Mouse (Mus musculus): ENCODE results near the gene Sardh. TPM values are rescaled to one million over a fixed set of nuclear protein-coding genes. Genes with fewer than 3 reads are reported as not detected.

The Sardh gene
- polyA plus RNA-seq, 1 experiment from 2014 or later = 12.9 TPM

DNA sequence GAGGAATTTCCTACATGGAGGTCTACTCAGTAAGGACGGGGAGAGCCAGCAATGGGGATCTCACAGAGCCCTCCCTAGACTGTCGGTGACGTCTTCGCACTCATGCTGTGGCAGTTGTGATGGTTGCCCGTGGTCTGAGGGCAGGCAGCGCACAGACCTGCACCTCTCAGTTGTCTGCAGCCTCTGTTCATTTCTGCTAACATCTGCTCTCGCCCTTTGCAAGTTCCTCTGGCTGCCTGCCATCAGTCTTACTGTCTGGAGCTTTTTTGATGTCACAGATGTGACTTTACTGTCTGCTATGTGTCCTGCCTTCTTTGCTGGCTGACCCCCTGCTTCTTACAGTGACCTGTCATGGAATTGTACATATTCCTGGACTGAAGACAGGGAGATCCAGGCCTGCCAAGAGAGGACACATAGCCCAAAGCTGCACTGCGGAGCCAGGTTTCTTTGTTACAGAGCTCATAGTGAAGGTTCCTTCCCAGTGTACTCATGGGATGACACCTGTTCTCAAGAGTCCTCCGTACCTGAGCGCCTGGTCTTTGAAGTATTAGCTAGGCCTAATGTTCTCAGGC, 72.4 kb downstream of the Sardh start:
- no peak overlapping the region for H3K27ac ChIP-seq (ENCODE audit: low read depth, low read length)
- no peaks in the 10 kb centered on the region for H3K9me3 ChIP-seq (replicated peaks; ENCODE audit: control insufficient read depth, low read length)
- H3K4me2 ChIP-seq = no peak overlapping the region
- no peak overlapping the region for H3K4me3 ChIP-seq (ENCODE audit: low read depth, low read length)
- H3K4me1 ChIP-seq (ENCODE audit: control insufficient read depth, insufficient read depth, low read length) = peaks cover 22% of the 10 kb centered on the region
- H3K36me3 ChIP-seq (ENCODE audit: control insufficient read depth, insufficient read depth, low read length) = no peaks in the 10 kb centered on the region
- H3K9ac ChIP-seq (ENCODE audit: low read depth, low read length) = no peak overlapping the region
- ATAC-seq (replicated peaks; ENCODE audit: insufficient number of reproducible peaks, low FRiP score, low TSS enrichment) = no peak
- no peaks in the 10 kb centered on the region for H3K27me3 ChIP-seq (ENCODE audit: control insufficient read depth, insufficient read depth, low read length)
- WGBS (ENCODE audit: insufficient replicate concordance) = 74% methylated on average over 10 of the region's 10 CpGs

DNA sequence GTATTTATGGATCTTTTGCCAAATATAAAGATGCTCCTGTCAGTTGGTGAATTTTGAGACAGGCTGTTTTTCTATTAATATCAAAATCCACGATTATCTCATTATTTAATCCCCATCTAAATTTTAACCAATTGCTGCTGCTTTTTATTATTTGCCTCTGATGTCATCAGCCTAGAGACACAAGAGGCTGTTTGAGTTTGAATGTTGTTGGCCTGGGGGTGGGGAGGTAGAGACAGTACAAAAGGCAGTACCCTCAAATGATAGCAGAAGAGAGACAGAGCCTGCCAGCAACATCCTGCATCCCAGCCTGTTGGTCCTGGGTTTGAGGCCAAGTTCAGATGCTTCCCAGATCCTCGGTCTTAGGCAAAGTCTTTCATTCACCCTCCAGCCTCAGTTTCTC, 73.9 kb downstream of the Sardh start:
- Histone ChIP-seq H3K4me2 (no peak overlapping the region), H3K27me3 (ENCODE audit: control insufficient read depth, insufficient read depth, low read length) (no peaks in the 10 kb centered on the region), H3K27ac (ENCODE audit: low read depth, low read length) (no peak overlapping the region), H3K4me3 (ENCODE audit: low read depth, low read length) (no peak overlapping the region), H3K9me3 (replicated peaks; ENCODE audit: control insufficient read depth, low read length) (no peaks in the 10 kb centered on the region), H3K9ac (ENCODE audit: low read depth, low read length) (no peak overlapping the region), H3K36me3 (ENCODE audit: control insufficient read depth, insufficient read depth, low read length) (no peaks in the 10 kb centered on the region), H3K4me1 (ENCODE audit: control insufficient read depth, insufficient read depth, low read length) (peaks cover 12% of the 10 kb centered on the region)
- 74% methylated on average over 2 of the region's 2 CpGs for WGBS (ENCODE audit: insufficient replicate concordance)
- no peak for ATAC-seq (replicated peaks; ENCODE audit: insufficient number of reproducible peaks, low FRiP score, low TSS enrichment)

DNA sequence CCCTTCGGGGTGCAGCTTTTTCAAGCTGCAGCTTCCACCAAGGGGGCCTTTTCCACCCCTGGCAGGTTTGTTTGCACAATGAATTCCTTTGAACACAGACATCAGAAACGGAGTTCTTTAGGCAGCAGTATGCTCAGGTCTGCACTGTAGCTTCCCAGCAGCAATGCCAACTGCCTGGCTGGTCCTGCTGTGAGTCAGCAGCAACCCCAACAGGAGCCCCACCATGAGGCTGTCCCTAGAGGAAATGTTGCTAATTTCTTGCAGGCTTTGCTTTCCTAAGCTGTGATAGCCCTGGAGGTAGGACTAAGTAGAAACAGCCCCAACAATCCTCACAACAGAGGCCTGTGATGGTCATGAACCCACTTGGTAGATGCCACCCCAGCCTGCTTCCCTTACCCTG, 81.1 kb downstream of the Sardh start:
- 7% methylated on average over 2 of the region's 2 CpGs for WGBS (ENCODE audit: insufficient replicate concordance)

GRCm38 (mm10) chr2:27166074-27166473, 82.1 kb downstream of the Sardh start:
- no peaks in the 10 kb centered on the region for H3K9me3 ChIP-seq (replicated peaks; ENCODE audit: control insufficient read depth, low read length)
- 0 out of 2 replicates have a peak, but pooled peaks cover 3% of the 10 kb centered on the region for H3K4me1 ChIP-seq (ENCODE audit: control insufficient read depth, insufficient read depth, low read length)
- 79% methylated on average over 2 of the region's 2 CpGs for WGBS (ENCODE audit: insufficient replicate concordance)
- H3K27me3 ChIP-seq (ENCODE audit: control insufficient read depth, insufficient read depth, low read length) = peaks cover 4% of the 10 kb centered on the region; the same call in 1 of the 2 replicates
- no peak overlapping the region for H3K27ac ChIP-seq (ENCODE audit: low read depth, low read length)
- no peak for ATAC-seq (replicated peaks; ENCODE audit: insufficient number of reproducible peaks, low FRiP score, low TSS enrichment)
- H3K4me2 ChIP-seq = no peak overlapping the region
- no peak overlapping the region for H3K9ac ChIP-seq (ENCODE audit: low read depth, low read length)
- H3K36me3 ChIP-seq (ENCODE audit: control insufficient read depth, insufficient read depth, low read length) = no peaks in the 10 kb centered on the region
- H3K4me3 ChIP-seq (ENCODE audit: low read depth, low read length) = no peak overlapping the region

More for the DNA sequence above, 81.1 kb downstream of the Sardh start:
- Histone ChIP-seq H3K4me1 (ENCODE audit: control insufficient read depth, insufficient read depth, low read length) (0 out of 2 replicates have a peak, but pooled peaks cover 3% of the 10 kb centered on the region), H3K9me3 (replicated peaks; ENCODE audit: control insufficient read depth, low read length) (no peaks in the 10 kb centered on the region), H3K36me3 (ENCODE audit: control insufficient read depth, insufficient read depth, low read length) (no peaks in the 10 kb centered on the region), H3K4me2 (no peak overlapping the region), H3K4me3 (ENCODE audit: low read depth, low read length) (no peak overlapping the region), H3K9ac (ENCODE audit: low read depth, low read length) (no peak overlapping the region), H3K27ac (ENCODE audit: low read depth, low read length) (no peak overlapping the region), H3K27me3 (ENCODE audit: control insufficient read depth, insufficient read depth, low read length) (peaks cover 4% of the 10 kb centered on the region; the same call in 1 of the 2 replicates)
- ATAC-seq (replicated peaks; ENCODE audit: insufficient number of reproducible peaks, low FRiP score, low TSS enrichment) = no peak

DNA sequence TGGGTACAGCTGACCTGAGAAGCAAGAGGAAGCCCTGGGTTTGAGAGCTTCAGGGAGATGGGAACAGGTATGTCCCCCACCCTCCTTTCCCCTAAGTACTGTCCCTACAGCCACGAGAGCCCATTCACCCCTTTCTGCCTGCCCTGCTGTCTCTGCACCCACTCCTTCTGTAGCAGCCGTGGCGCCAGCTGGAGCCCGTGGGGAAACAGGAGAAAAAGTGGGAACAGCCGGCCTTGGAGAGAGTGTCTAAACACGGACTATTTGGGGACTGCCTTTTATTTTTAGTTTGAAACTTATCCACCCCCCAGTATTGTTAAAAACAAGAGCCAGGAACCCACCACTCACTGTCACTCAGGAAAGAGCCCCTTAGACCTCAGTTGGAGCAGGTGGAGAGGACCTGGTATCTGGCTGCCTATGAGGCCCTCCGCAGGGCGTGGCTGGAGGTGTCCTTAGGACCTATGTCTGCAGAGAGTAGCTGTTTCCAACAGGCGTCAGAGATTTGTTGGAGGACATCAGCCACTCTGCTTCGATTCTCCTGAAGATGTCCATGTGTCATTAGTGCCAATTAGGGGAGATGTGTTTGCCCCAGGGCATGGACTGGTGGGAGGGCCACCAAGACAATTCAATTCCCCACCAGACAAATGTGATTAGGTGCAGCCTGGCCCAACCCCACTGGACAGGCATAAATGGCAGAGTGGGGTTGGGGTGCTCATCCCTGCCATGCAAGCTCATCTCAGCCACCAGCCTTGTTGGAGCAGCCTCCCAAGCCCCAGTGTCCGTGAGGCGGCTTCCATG, 83.1 kb downstream of the Sardh start, which contains the start of gene Dbh:
TSS of gene Dbh (plus strand) at position 438 of the 795 bp plus-strand sequence.
- no peak within 1 kb of the TSS for H3K9ac ChIP-seq (ENCODE audit: low read depth, low read length)
- no peak within 1 kb of the TSS for H3K4me3 ChIP-seq (ENCODE audit: low read depth, low read length)
- no peak within 1 kb of the TSS for H3K27ac ChIP-seq (ENCODE audit: low read depth, low read length)
- H3K9me3 ChIP-seq (replicated peaks; ENCODE audit: control insufficient read depth, low read length) = no peaks in the 10 kb centered on the region
- H3K36me3 ChIP-seq (ENCODE audit: control insufficient read depth, insufficient read depth, low read length) = no peaks in the 10 kb centered on the region
- H3K27me3 ChIP-seq (ENCODE audit: control insufficient read depth, insufficient read depth, low read length) = peaks cover 4% of the 10 kb centered on the region; the same call in 1 of the 2 replicates
- H3K4me1 ChIP-seq (ENCODE audit: control insufficient read depth, insufficient read depth, low read length) = 0 out of 2 replicates have a peak, but pooled peaks cover 3% of the 10 kb centered on the region
- ATAC-seq (replicated peaks; ENCODE audit: insufficient number of reproducible peaks, low FRiP score, low TSS enrichment) = no peak
- H3K4me2 ChIP-seq = no peak within 1 kb of the TSS
- WGBS (ENCODE audit: insufficient replicate concordance) = 77% methylated on average over 12 of the region's 12 CpGs

GRCm38 (mm10) chr2:27163851-27164250, 84.3 kb downstream of the Sardh start:
- Histone ChIP-seq H3K9me3 (replicated peaks; ENCODE audit: control insufficient read depth, low read length) (no peaks in the 10 kb centered on the region), H3K4me3 (ENCODE audit: low read depth, low read length) (no peak overlapping the region), H3K27ac (ENCODE audit: low read depth, low read length) (no peak overlapping the region), H3K9ac (ENCODE audit: low read depth, low read length) (no peak overlapping the region), H3K36me3 (ENCODE audit: control insufficient read depth, insufficient read depth, low read length) (no peaks in the 10 kb centered on the region), H3K4me2 (no peak overlapping the region), H3K4me1 (ENCODE audit: control insufficient read depth, insufficient read depth, low read length) (0 out of 2 replicates have a peak, but pooled peaks cover 3% of the 10 kb centered on the region), H3K27me3 (ENCODE audit: control insufficient read depth, insufficient read depth, low read length) (peaks cover 4% of the 10 kb centered on the region; the same call in 1 of the 2 replicates)
- no peak for ATAC-seq (replicated peaks; ENCODE audit: insufficient number of reproducible peaks, low FRiP score, low TSS enrichment)
- WGBS (ENCODE audit: insufficient replicate concordance) = 77% methylated on average over 5 of the region's 5 CpGs

GRCm38 (mm10) chr2:27162656-27163055, 85.5 kb downstream of the Sardh start:
- peaks cover 4% of the 10 kb centered on the region; the same call in 1 of the 2 replicates for H3K27me3 ChIP-seq (ENCODE audit: control insufficient read depth, insufficient read depth, low read length)
- WGBS (ENCODE audit: insufficient replicate concordance) = 58% methylated on average over 11 of the region's 11 CpGs
- no peak for ATAC-seq (replicated peaks; ENCODE audit: insufficient number of reproducible peaks, low FRiP score, low TSS enrichment)
- no peaks in the 10 kb centered on the region for H3K9me3 ChIP-seq (replicated peaks; ENCODE audit: control insufficient read depth, low read length)
- no peak overlapping the region for H3K4me3 ChIP-seq (ENCODE audit: low read depth, low read length)
- H3K9ac ChIP-seq (ENCODE audit: low read depth, low read length) = no peak overlapping the region
- H3K4me2 ChIP-seq = no peak overlapping the region
- H3K36me3 ChIP-seq (ENCODE audit: control insufficient read depth, insufficient read depth, low read length) = no peaks in the 10 kb centered on the region
- 0 out of 2 replicates have a peak, but pooled peaks cover 3% of the 10 kb centered on the region for H3K4me1 ChIP-seq (ENCODE audit: control insufficient read depth, insufficient read depth, low read length)
- H3K27ac ChIP-seq (ENCODE audit: low read depth, low read length) = no peak overlapping the region

DNA sequence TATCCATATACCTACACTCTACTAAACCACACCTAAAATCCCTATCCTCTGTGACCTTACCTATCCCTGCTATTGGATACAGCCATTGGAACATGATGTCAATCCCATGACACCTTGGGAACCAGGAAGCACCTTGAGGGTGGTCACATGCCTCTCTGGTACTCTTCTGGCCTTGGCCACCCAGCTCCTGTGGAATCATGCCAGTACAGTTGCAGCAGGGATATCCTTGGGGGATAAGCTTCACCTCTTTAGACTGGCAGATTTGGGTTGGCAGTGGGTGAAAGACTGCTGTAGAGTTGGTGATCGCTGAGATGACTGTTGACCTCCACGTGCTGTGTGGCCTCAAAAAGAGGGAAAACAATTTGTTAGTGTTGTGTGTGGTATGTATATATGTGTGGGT, 86.6 kb downstream of the Sardh start:
- H3K36me3 ChIP-seq (ENCODE audit: control insufficient read depth, insufficient read depth, low read length) = no peaks in the 10 kb centered on the region
- H3K9ac ChIP-seq (ENCODE audit: low read depth, low read length) = no peak overlapping the region
- no peak overlapping the region for H3K27ac ChIP-seq (ENCODE audit: low read depth, low read length)
- H3K4me3 ChIP-seq (ENCODE audit: low read depth, low read length) = no peak overlapping the region
- ATAC-seq (replicated peaks; ENCODE audit: insufficient number of reproducible peaks, low FRiP score, low TSS enrichment) = no peak
- peaks cover 4% of the 10 kb centered on the region; the same call in 1 of the 2 replicates for H3K27me3 ChIP-seq (ENCODE audit: control insufficient read depth, insufficient read depth, low read length)
- H3K4me2 ChIP-seq = no peak overlapping the region
- no peaks in the 10 kb centered on the region for H3K9me3 ChIP-seq (replicated peaks; ENCODE audit: control insufficient read depth, low read length)
- WGBS (ENCODE audit: insufficient replicate concordance) = 85% methylated on average over 2 of the region's 2 CpGs
- 0 out of 2 replicates have a peak, but pooled peaks cover 3% of the 10 kb centered on the region for H3K4me1 ChIP-seq (ENCODE audit: control insufficient read depth, insufficient read depth, low read length)

Measured in heart, embryonic 11.5 days (tissue).